Mouse (Mus musculus) limb, embryonic 13.5 days (tissue): ENCODE data around the gene Aox1. TPM values are rescaled to one million over a fixed set of nuclear protein-coding genes. Genes with fewer than 3 reads are reported as not detected.

Source experiments
- ATAC-seq: fragments of 200-750 bp; cut with Nextera tagmentation; 2 replicates; pipeline ENCODE4 v1.8.0; 2017; ENCODE audit warnings: low read depth, moderate number of reproducible peaks, moderate TSS enrichment; ENCODE audit not compliant: low FRiP score
- H3K27ac ChIP-seq: fragments of 300-500 bp; sonication (generic); 2 replicates; pipeline ENCODE4 v1.5.1; 2015; ENCODE audit warnings: inconsistent platforms, mild to moderate bottlenecking, moderate library complexity
- H3K27me3 ChIP-seq: fragments of 300-500 bp; sonication (generic); 2 replicates; pipeline ENCODE4 v1.6.1; 2015; ENCODE audit warnings: mild to moderate bottlenecking, inconsistent platforms
- H3K36me3 ChIP-seq: fragments of 300-500 bp; sonication (generic); 2 replicates; pipeline ENCODE4 v1.6.1; 2015; ENCODE audit warnings: inconsistent platforms, mild to moderate bottlenecking, moderate library complexity
- H3K4me1 ChIP-seq: fragments of 300-500 bp; sonication (generic); 2 replicates; pipeline ENCODE4 v1.6.1; 2015; ENCODE audit warnings: inconsistent platforms
- H3K4me2 ChIP-seq: fragments of 300-500 bp; sonication (generic); replicated peaks from 2 replicates; pipeline ENCODE4 v1.6.1; 2015; ENCODE audit warnings: inconsistent platforms, mild to moderate bottlenecking, moderate library complexity
- H3K4me3 ChIP-seq: fragments of 300-500 bp; sonication (generic); 2 replicates; pipeline ENCODE4 v1.5.1; 2015; ENCODE audit warnings: moderate library complexity, mild to moderate bottlenecking, inconsistent platforms
- H3K9ac ChIP-seq: fragments of 300-500 bp; sonication (generic); 2 replicates; pipeline ENCODE4 v1.6.1; 2015; ENCODE audit warnings: mild to moderate bottlenecking, inconsistent platforms
- H3K9me3 ChIP-seq: fragments of 300-500 bp; sonication (generic); 2 replicates; pipeline ENCODE4 v1.6.1; 2016; ENCODE audit warnings: inconsistent platforms
- WGBS: fragments of 180-500 bp; shearing (Covaris S2); methylation state at CpG from one replicate; pipeline ENCODE4 v1.1.7; 2015; 5-methylcytosine and 5-hydroxymethylcytosine counted together
- polyA plus RNA-seq: library from polyadenylated mRNA; unstranded; fragments of >200 nt; fragmentation: Nextera tagmentation; extraction: Ambion mirVana; gene quantifications from 2 replicates; pipeline ENCODE4 v1.2.1, GENCODE M21; 2015

The Aox1 gene
- polyA plus RNA-seq, 1 experiment from 2014 or later: 0.38 TPM

- ATAC-seq: no peak
- Histone ChIP-seq H3K9me3 (no peaks in the 10 kb centered on the region), H3K4me3 (no peak overlapping the region), H3K4me2 (no peak overlapping the region), H3K36me3 (no peaks in the 10 kb centered on the region), H3K27me3 (no peaks in the 10 kb centered on the region), H3K4me1 (peaks cover 10% of the 10 kb centered on the region), H3K9ac (no peak overlapping the region), H3K27ac (no peak overlapping the region)
- WGBS: 93% methylated on average over 11 of the region's 11 CpGs
Observed at GRCm38 (mm10) chr1:58070091-58070490, 40.4 kb downstream of the Aox1 start.

- Histone ChIP-seq H3K27me3 (no peaks in the 10 kb centered on the region), H3K36me3 (no peaks in the 10 kb centered on the region), H3K9me3 (no peaks in the 10 kb centered on the region), H3K4me3 (no peak overlapping the region), H3K27ac (no peak overlapping the region), H3K4me1 (peaks cover 6% of the 10 kb centered on the region; the same call in 1 of the 2 replicates), H3K4me2 (no peak overlapping the region), H3K9ac (no peak overlapping the region)
- no peak for ATAC-seq
- 86% methylated on average over 9 of the region's 9 CpGs for WGBS
Observed at GRCm38 (mm10) chr1:58071006-58071405, 41.3 kb downstream of the Aox1 start.

GRCm38 (mm10) chr1:58071509-58071908 lies 41.8 kb downstream of the Aox1 start:
- Histone ChIP-seq H3K4me3 (no peak overlapping the region), H3K4me1 (peaks cover 5% of the 10 kb centered on the region; the same call in 1 of the 2 replicates), H3K36me3 (no peaks in the 10 kb centered on the region), H3K27ac (no peak overlapping the region), H3K9me3 (no peaks in the 10 kb centered on the region), H3K27me3 (no peaks in the 10 kb centered on the region), H3K9ac (no peak overlapping the region), H3K4me2 (no peak overlapping the region)
- 81% methylated on average over 1 of the region's 1 CpGs for WGBS
- ATAC-seq: no peak

- H3K4me2 ChIP-seq: no peak overlapping the region
- no peak overlapping the region for H3K9ac ChIP-seq
- H3K27ac ChIP-seq: no peak overlapping the region
- H3K4me1 ChIP-seq: no peaks in the 10 kb centered on the region
- no peaks in the 10 kb centered on the region for H3K27me3 ChIP-seq
- WGBS: 73% methylated on average over 2 of the region's 2 CpGs
- no peaks in the 10 kb centered on the region for H3K9me3 ChIP-seq
- no peak overlapping the region for H3K4me3 ChIP-seq
- no peaks in the 10 kb centered on the region for H3K36me3 ChIP-seq
- ATAC-seq: no peak
Observed at GRCm38 (mm10) chr1:58072416-58072815, 42.7 kb downstream of the Aox1 start.

- ATAC-seq: no peak
- no peaks in the 10 kb centered on the region for H3K4me1 ChIP-seq
- H3K4me2 ChIP-seq: no peak overlapping the region
- no peak overlapping the region for H3K4me3 ChIP-seq
- H3K9me3 ChIP-seq: no peaks in the 10 kb centered on the region
- WGBS: 79% methylated on average over 12 of the region's 12 CpGs
- H3K36me3 ChIP-seq: no peaks in the 10 kb centered on the region
- no peak overlapping the region for H3K9ac ChIP-seq
- no peak overlapping the region for H3K27ac ChIP-seq
- H3K27me3 ChIP-seq: no peaks in the 10 kb centered on the region
Observed at GRCm38 (mm10) chr1:58072991-58073730, 43.4 kb downstream of the Aox1 start.

- Histone ChIP-seq H3K9me3 (no peaks in the 10 kb centered on the region), H3K27me3 (no peaks in the 10 kb centered on the region), H3K4me1 (no peaks in the 10 kb centered on the region), H3K4me2 (no peak overlapping the region), H3K9ac (no peak overlapping the region), H3K27ac (no peak overlapping the region), H3K4me3 (no peak overlapping the region), H3K36me3 (no peaks in the 10 kb centered on the region)
- 94% methylated on average over 2 of the region's 2 CpGs for WGBS
- ATAC-seq: no peak
Observed at GRCm38 (mm10) chr1:58074266-58074665, 44.5 kb downstream of the Aox1 start.

DNA sequence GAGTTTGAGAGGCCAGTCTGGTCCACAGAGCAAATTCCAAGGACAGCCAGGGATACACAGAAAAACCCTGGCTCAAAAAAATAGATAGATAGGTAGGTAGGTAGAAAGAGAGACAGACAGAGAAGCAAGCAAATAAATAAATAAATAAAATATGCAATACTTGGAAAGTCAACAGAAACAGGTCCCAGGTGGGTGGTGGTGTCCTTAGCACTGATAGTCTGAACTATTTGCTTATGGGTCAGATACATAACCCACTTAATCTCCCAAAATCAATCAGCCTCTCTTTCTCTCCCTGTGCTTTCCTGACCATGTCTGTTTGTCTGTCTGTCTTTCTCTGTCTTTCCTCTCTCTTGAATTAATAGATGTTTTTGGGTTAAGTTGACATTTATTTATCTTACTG lies 48.2 kb downstream of the Aox1 start:
- Histone ChIP-seq H3K9ac (no peak overlapping the region), H3K4me1 (no peaks in the 10 kb centered on the region), H3K36me3 (no peaks in the 10 kb centered on the region), H3K4me3 (no peak overlapping the region), H3K4me2 (no peak overlapping the region), H3K27me3 (no peaks in the 10 kb centered on the region), H3K9me3 (no peaks in the 10 kb centered on the region), H3K27ac (no peak overlapping the region)
- no peak for ATAC-seq

- H3K9ac ChIP-seq: no peak overlapping the region
- no peak overlapping the region for H3K4me2 ChIP-seq
- 91% methylated on average over 7 of the region's 7 CpGs for WGBS
- no peaks in the 10 kb centered on the region for H3K36me3 ChIP-seq
- no peak overlapping the region for H3K4me3 ChIP-seq
- H3K27me3 ChIP-seq: no peaks in the 10 kb centered on the region
- no peaks in the 10 kb centered on the region for H3K4me1 ChIP-seq
- H3K9me3 ChIP-seq: no peaks in the 10 kb centered on the region
- no peak for ATAC-seq
- H3K27ac ChIP-seq: no peak overlapping the region
Observed at GRCm38 (mm10) chr1:58078390-58078789, 48.7 kb downstream of the Aox1 start.

DNA sequence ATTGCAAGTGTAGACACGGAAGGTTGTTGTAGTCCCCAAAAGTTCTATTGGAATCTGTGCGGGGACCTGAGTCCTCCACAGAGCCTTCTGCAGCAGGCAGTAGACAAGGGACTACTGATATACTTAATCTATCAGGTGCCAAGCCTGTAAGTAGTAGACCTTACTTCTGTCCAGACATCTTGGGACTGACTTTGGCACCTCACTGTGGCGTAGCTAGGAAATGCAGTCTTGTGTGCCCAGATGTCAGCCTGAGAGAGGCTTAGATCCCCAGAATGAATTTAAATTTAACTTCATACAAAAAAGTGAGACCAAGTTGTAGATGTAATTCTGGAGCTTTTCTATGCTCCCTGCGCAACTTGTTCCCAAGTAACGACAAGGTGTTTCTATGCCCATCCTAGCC lies 50.0 kb downstream of the Aox1 start:
- Histone ChIP-seq H3K4me2 (no peak overlapping the region), H3K4me1 (no peaks in the 10 kb centered on the region), H3K27me3 (no peaks in the 10 kb centered on the region), H3K36me3 (no peaks in the 10 kb centered on the region), H3K9me3 (no peaks in the 10 kb centered on the region), H3K27ac (no peak overlapping the region), H3K9ac (no peak overlapping the region), H3K4me3 (no peak overlapping the region)
- ATAC-seq: no peak
- 88% methylated on average over 5 of the region's 5 CpGs for WGBS

DNA sequence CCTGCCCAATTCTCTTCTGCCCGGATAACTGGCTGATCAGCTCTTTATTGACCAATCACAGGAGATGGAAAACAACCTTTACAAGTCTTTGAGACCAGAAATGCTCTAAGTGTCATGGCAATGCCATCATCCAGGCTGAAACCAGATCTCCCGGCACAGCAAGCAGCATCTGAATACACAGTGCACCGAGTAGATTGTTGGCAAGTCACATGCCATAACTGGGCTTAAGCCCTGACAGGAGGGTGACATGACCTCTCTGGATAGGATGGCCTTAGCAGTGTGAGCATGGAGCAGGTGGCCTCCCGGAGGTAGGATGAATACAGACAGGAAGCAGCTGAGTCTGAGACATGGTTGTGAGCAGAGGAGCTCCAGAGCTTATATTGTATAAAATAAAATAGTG lies 50.7 kb downstream of the Aox1 start:
- Histone ChIP-seq H3K9ac (no peak overlapping the region), H3K4me2 (no peak overlapping the region), H3K4me3 (no peak overlapping the region), H3K36me3 (no peaks in the 10 kb centered on the region), H3K4me1 (no peaks in the 10 kb centered on the region), H3K27me3 (no peaks in the 10 kb centered on the region), H3K9me3 (no peaks in the 10 kb centered on the region), H3K27ac (no peak overlapping the region)
- 91% methylated on average over 4 of the region's 4 CpGs for WGBS
- no peak for ATAC-seq

DNA sequence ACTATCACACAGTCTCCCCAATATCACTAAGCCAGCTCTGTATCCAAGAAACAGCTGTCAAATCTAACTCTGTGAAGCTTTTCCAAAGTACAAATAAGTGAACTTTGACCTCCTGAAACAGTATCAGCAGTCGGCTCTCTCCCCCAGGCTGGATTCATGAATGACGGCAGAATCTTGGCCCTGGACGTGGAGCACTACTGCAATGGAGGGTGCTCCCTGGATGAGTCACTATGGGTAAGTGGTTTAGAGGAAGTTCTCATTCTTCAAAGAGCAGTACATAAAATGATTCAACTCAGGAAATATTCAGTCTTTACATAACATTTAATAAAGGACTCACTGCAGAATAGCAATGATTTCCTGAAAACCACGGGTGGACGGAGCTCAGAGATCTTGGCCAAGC lies 51.6 kb downstream of the Aox1 start:
- no peak overlapping the region for H3K27ac ChIP-seq
- H3K9me3 ChIP-seq: no peaks in the 10 kb centered on the region
- H3K9ac ChIP-seq: no peak overlapping the region
- ATAC-seq: no peak
- 83% methylated on average over 5 of the region's 5 CpGs for WGBS
- no peak overlapping the region for H3K4me2 ChIP-seq
- H3K4me3 ChIP-seq: no peak overlapping the region
- H3K4me1 ChIP-seq: no peaks in the 10 kb centered on the region
- H3K27me3 ChIP-seq: no peaks in the 10 kb centered on the region
- no peaks in the 10 kb centered on the region for H3K36me3 ChIP-seq

DNA sequence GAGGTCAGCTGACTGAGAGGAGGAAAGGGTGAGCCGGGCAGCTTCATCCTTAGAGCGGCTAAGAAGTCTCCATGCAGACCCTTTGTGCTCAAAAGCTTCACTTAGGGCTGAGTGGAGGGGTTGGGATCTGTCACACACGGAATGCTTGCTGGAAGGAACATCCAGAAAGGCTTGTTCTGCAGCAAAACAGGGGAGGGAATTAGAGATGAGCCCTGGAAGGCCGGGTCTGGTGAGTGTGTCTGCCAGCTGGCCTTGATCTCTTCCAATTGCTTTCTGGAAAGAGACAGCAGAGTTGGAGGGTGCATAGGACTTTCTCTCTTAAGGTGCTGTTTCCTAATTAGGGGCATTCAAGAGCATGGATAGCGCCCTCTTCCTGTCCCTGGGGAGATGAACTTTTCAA lies 59.6 kb downstream of the Aox1 start:
- Histone ChIP-seq H3K9me3 (no peaks in the 10 kb centered on the region), H3K27me3 (no peaks in the 10 kb centered on the region), H3K4me3 (no peak overlapping the region), H3K4me2 (no peak overlapping the region), H3K36me3 (no peaks in the 10 kb centered on the region), H3K27ac (no peak overlapping the region), H3K9ac (no peak overlapping the region), H3K4me1 (0 out of 2 replicates have a peak, but pooled peaks cover 12% of the 10 kb centered on the region)
- 54% methylated on average over 5 of the region's 5 CpGs for WGBS
- ATAC-seq: no peak

DNA sequence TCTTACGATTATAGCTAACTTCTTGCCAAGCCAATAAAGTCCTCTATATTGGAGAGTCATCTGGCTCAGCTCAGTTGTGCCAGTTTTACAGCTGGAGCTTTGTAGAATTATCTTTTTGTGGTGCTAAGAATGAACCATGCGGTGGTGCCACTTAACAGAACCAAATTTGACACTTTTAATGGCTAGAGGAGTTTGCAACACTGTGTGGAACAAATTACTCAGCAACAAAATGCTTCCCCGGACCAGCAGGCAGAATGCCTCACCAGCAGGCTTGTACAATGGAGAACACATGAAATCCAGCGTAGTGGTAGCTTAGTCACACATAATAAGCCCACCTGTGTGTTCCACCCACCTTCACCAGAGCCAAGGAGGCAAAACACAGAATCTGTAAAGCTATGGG lies 60.5 kb downstream of the Aox1 start:
- H3K4me2 ChIP-seq: no peak overlapping the region
- H3K4me1 ChIP-seq: 0 out of 2 replicates have a peak, but pooled peaks cover 12% of the 10 kb centered on the region
- no peaks in the 10 kb centered on the region for H3K36me3 ChIP-seq
- no peak; the same call in 1 of the 2 replicates for ATAC-seq
- 32% methylated on average over 4 of the region's 4 CpGs for WGBS
- no peak overlapping the region for H3K27ac ChIP-seq
- no peaks in the 10 kb centered on the region for H3K9me3 ChIP-seq
- no peaks in the 10 kb centered on the region for H3K27me3 ChIP-seq
- no peak overlapping the region for H3K4me3 ChIP-seq
- no peak overlapping the region for H3K9ac ChIP-seq
